Mouse (Mus musculus) ES-CJ7 (cell line): ENCODE results near the gene Vps37b.

Experiments
- DNase-seq: peaks from one replicate; pipeline ENCODE4 v3.0.0; 2011; ENCODE audit warnings: low read depth, low spot score

The Vps37b gene

GRCm38 (mm10) chr5:124024677-124025076, 7.4 kb downstream of the Vps37b start:
- no peak for DNase-seq

GRCm38 (mm10) chr5:124022365-124022764, 9.7 kb downstream of the Vps37b start:
- no peak for DNase-seq

DNA sequence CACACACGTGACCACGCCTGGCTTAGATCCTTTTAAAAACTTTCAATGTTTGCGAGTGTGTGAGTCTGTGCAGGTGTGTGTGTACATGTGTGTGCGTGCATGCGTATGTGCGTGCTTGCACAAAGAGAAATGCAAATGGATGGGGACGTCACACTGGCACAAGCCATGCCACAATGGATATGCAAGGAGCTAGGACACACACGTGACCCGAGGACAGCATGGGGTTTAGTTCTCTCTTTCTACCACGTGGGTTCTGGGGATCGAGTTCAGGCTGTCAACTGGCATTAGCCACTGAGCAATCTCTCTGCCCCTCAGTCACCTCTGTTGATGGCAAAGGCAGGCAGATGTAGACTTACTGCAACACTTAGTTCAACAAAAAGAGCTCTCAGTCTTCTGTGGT, 10.4 kb downstream of the Vps37b start:
- DNase-seq, result no peak

DNA sequence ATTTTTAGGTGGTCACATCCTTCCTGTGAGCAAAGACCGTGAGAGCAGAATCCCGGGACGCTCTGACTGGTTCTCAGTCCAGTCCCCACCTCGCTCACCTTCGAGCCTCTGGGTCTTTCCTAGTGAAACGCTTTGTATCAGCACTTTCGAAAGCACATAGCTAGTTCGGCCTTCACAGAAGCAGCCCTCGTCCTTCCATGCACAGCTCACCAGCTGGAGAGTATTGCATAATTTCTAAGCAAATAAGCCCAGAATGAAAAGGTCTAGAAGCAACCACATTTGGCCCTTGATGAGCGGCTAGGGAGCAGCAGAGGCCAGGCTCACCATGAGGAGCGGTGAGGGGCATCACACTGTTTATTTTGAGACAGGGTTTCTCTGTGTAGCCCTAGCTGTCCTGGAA, 10.9 kb downstream of the Vps37b start:
- no peak for DNase-seq

- DNase-seq, result no peak
Observed at GRCm38 (mm10) chr5:124019348-124020216, 12.5 kb downstream of the Vps37b start.

- DNase-seq, result no peak
Observed at GRCm38 (mm10) chr5:124018651-124019050, 13.4 kb downstream of the Vps37b start.

GRCm38 (mm10) chr5:124017941-124018340, 14.1 kb downstream of the Vps37b start:
- DNase-seq, result no peak

DNA sequence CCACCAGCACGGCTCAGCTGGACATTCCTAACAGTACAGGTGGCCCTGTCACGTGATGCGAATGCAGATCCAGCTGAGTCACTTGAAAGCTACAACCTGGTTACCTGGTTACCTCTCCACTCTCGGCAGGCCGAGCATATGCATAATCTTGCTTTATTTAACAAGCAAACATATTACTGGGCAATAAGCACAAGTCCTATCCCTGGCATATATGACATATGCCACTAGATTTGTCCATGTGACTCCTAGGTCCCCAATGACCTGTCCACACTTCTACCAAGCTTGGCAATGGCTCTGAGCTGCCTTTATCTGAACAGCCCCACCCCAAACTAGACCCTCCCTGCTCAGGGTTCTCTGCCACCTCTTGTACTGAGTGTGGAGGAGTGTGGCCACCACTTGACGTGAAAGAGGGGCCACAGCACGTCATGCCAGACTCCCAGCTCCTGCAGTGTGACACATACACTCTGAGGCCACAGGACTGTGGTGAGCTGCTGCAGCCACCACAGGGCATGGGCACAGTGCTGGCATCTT, 15.7 kb downstream of the Vps37b start:
- no peak for DNase-seq

DNA sequence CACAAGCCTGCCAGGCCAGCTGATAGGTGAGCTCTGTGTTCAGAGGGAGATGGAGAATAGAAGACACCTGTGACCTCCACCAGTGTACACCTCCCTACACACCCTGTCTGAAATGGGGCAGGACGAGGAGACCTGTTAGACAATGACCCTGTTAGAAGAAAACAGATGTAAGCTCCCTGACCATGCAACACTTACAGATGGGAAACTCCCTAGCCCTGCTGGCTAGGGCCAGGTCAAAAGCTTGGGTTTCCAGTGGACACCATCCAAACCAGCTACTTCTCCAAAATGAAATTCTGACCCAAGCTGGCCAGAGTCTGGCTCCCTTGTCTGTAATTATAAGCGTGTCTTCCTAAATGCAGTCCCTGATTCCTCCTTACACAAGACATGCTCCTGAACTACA, 16.3 kb downstream of the Vps37b start:
- DNase-seq, result no peak

DNA sequence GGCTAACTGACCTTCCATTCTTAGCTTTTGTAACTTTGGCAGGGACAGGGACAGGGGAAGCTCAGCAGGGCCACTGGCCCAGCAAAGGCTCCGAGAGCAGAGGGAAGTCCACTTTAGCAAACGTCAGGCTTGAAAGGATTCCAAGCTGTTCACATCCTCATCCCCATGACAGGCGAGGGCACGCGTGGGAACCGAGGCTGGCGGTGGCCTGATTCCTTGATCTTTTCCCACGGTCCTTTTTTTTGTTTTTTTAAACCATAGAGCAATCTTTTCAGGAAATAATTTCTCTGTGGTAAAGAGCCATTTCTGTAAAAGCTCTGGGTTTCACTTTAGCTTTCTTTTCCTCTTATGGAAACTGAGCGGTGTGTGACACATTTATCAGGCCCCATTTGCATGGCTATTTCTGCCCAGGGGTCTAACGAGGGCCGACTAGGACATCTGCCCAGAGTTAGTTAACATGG, 17.2 kb downstream of the Vps37b start:
- no peak for DNase-seq

GRCm38 (mm10) chr5:124014180-124014579, 17.9 kb downstream of the Vps37b start:
- DNase-seq, result no peak

DNA sequence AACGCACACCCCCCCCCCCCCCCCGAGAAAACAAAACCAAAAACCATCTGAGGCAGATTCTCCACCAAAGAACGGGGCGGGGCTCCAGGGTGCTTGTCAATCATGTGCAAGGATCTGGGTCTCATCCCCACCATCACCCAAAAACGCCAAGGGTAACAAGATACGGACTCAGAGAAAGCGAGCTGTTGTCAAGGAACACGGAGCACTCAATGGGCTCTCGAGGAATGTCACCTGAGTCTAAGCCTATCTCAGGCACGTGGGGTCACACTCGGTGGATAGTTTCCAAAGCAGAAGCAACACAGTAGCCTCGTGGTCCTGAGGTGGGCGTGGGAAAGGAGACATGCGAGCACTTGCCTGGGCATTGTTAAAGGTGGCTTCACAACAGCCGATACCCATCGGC, 18.3 kb downstream of the Vps37b start:
- no peak for DNase-seq

DNA sequence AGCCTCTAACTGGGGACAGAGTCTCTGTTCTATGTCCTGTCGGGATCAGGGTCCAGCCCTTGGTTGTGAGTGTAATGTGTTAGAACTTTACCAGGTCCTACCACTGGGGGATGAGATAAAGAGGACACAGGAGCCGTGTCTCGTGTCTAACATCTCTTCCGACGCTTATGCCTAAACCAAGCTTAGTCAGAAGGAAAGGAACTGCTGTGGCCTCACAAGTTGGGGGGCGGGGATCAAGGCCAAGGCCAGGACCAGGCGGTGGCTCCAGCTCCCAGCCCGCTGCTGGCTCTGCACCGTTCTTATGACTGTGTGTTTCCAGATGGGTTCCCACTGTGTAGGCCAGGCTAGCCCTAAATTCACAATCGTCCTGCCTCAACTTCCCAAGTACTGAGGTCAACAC, 19.2 kb downstream of the Vps37b start:
- no peak for DNase-seq

DNA sequence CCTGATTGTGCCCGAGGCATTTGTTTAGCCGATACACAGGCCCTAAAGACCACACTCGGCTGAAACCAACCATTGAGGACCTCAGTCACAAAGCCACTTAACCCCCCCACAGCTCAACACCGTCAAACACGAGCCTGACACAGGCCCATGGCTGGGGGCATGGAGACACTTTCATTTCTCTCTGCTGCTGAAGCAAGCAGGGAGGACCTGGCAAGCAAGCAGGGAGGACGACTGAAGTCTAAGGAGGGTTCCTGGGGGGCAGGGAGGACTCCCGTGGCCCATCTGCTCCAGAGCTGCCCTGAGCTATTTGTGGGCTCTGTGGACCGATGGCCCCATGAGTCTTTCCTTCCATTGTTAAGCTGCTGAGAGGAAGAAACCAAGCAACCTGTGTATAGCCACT, 20.1 kb downstream of the Vps37b start:
- DNase-seq, result no peak

- DNase-seq, result no peak
Observed at GRCm38 (mm10) chr5:124010910-124011655, 21.0 kb downstream of the Vps37b start.

DNA sequence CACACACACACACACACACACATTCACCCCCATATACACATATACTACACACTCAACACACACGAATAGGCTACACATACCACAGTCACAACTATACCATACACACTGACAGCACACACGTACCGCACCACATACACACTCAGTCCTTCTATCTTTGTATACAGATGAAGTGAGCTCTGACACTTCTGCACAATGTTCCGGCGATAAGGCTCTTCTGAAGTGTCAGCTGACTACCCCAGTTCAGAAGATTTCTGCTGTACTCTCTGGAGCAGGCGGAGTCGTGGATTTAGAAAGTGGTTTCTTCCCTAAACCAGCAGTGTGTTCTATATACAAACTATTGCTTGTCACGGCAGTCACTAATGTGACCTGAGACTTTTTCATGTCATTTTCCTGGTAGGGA, 22.0 kb downstream of the Vps37b start:
- no peak for DNase-seq

GRCm38 (mm10) chr5:124006891-124007491, 25.1 kb downstream of the Vps37b start:
- no peak for DNase-seq

DNA sequence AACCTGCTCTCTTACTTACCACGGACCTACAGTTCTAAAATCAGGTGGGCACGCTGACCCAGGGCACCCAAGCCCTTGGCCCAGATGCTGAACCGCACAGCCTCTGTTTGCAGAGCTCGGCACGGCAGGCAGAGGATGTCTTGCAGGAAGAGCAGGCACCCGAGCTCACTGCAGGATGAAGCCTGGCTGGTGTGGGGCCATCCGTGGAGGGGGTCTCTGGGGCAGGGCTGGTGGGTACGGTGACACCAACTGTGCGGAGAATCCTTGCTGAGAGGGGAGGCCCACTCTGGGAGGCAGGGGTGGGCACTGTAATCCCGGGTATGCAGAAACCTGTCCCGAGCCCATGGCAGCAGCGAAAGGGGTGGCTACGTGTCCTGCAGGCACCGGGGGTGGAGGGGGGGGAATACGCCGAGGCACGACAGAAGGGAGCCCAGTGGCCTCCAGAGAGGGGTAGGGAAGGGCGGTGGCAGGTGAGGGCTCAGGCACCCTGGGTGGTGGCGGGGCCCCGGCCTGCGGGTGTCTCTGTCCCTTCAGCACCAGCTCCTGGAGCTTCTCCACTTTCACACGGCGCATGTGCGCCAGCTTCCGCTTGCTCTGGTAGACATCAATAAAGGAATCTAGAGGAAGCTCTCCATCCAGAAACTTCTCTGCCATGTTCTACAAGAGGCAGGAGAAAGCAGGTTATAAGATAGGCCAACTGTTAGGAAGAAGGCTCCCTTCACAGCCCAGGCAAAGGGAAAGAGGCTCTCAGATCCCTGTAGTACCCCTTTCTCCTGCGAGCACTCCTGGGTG, 25.8 kb downstream of the Vps37b start:
- no peak for DNase-seq

GRCm38 (mm10) chr5:124005591-124005990, 26.5 kb downstream of the Vps37b start:
- DNase-seq, result no peak

- no peak for DNase-seq
Observed at GRCm38 (mm10) chr5:124005151-124005500, 26.9 kb downstream of the Vps37b start.

GRCm38 (mm10) chr5:124004356-124005150, 27.5 kb downstream of the Vps37b start:
- DNase-seq, result no peak
